Mouse (Mus musculus): Measurements from ENCODE around the gene M6pr. TPM values are rescaled to one million over a fixed set of nuclear protein-coding genes. Genes with fewer than 3 reads are reported as not detected.

Gene M6pr
- total and polyA plus RNA-seq, 3 experiments = 27.4 to 552 (median 190) TPM

DNA sequence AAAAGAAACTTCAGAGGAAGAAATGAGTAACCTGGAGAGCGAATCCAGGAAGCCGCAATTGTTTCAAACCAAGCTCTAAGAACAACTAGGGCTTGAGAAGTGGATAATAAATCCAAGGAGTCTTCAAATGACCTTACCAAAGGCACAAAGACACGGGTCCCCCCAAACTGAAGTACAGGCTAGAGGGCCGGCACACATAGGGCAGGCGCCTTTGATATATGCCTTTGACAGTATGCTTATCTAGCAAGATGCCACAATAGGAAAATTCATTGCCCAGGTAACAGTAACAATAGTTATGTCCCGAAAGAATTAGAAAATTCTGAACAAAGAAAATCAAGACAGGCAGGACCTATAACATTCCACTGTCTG lies 400 bp upstream of the M6pr start:
- DNase-seq (ENCODE audit: low spot score) = no peak
- H3K4me1 ChIP-seq (ENCODE audit: insufficient read depth, low read depth, low read length) = peaks cover 43% of the 10 kb centered on the region
- no peak for ATAC-seq (ENCODE audit: extremely low read depth, insufficient number of reproducible peaks, low FRiP score, poor library complexity, severe bottlenecking)
- peaks cover 28% of the 10 kb centered on the region for H3K36me3 ChIP-seq (replicated peaks)
- no peaks in the 10 kb centered on the region for H3K27me3 ChIP-seq (ENCODE audit: insufficient read depth, low read length)
- H3K9me3 ChIP-seq (replicated peaks) = no peaks in the 10 kb centered on the region
- H3K4me3 ChIP-seq (ENCODE audit: low read depth, low read length) = peak overlapping the region; percentile 80; the same call in 1 of the 2 replicates
- TF ChIP-seq TAL1 (conservative IDR thresholded peaks at IDR 0.05; ENCODE audit: low read depth, low read length) = no peak
- TF ChIP-seq POLR2AphosphoS5 (IDR thresholded peaks at IDR 0.05; ENCODE audit: insufficient replicate concordance, low read depth, low read length) = no peak

DNA sequence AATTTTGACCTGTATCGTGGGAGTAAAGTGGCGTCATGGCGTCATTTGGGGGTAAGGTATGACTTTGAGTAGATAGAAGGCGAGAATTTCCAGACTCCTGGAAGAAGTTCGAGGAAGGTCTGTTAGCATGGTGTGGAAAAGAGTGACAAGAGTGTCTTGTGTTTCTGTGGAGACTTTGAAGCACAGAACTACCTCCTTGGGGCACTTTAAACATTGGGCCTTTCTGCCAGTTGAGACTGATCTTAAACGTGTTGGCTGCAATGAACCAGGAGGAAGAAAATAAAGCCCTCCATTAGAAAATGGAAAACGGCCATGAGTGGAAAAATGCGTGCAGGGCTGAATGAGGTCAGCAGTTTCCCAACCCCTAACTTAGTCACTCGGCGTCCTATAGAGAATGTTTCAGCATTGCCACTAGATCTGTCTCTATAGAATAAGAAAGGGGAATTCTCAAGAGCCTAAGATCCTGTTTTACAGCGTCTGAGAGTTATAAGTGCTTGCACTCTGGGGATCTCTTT lies 983 bp downstream of the M6pr start:
- Histone ChIP-seq H3K27me3 (ENCODE audit: insufficient read depth, low read length) (no peaks in the 10 kb centered on the region), H3K4me3 (ENCODE audit: low read depth, low read length) (peak overlapping the region; percentile 80), H3K4me1 (ENCODE audit: insufficient read depth, low read depth, low read length) (peaks cover 45% of the 10 kb centered on the region), H3K9me3 (replicated peaks) (no peaks in the 10 kb centered on the region), H3K36me3 (replicated peaks) (peaks cover 42% of the 10 kb centered on the region)
- DNase-seq (ENCODE audit: low spot score) (no peak), ATAC-seq (ENCODE audit: extremely low read depth, insufficient number of reproducible peaks, low FRiP score, poor library complexity, severe bottlenecking) (no peak)
- no peak for TF ChIP-seq POLR2AphosphoS5 (IDR thresholded peaks at IDR 0.05; ENCODE audit: insufficient replicate concordance, low read depth, low read length)
- no peak for TF ChIP-seq GATA1 (IDR thresholded peaks at IDR 0.05; ENCODE audit: borderline replicate concordance, low read length)
- no peak for TF ChIP-seq CTCF (IDR thresholded peaks at IDR 0.05; ENCODE audit: low read depth, low read length)
- no peak for TF ChIP-seq TAL1 (conservative IDR thresholded peaks at IDR 0.05; ENCODE audit: low read depth, low read length)
- TF ChIP-seq GATA2 (IDR thresholded peaks at IDR 0.05; ENCODE audit: borderline replicate concordance, low read depth, low read length) = no peak

DNA sequence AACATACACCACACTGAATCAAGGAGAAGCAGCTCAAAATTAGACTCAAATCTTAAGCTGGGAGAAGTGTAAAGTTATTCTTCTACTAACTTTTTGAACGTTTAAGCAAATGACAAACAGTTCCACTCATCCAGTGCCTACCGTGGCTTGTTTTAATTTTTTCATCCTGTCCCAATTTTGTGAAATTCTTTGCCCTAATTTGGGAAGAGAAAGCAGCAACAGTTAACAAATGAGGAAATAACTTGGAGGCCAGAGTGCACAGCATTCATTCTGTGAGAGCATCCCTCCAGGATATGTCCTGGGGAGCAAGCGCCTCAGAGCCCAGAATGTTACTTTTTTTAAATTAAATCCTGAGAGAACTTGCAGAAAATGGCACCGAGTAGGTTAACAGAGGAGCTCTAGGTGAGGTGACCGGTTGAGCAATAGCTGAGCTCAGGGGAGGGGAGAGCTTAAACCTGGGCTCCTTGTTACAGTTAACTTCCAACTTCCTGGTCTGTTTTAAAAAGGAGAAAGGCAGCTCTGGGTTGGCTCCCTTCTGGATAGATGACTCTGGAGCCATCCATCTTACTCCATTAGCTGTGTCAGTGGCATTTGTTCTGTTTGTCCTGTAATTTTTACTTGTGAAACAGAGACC lies 1.8 kb downstream of the M6pr start:
- H3K36me3 ChIP-seq (replicated peaks) = peaks cover 50% of the 10 kb centered on the region
- H3K4me3 ChIP-seq (ENCODE audit: low read depth, low read length) = peak overlapping the region; percentile 80
- H3K4me1 ChIP-seq (ENCODE audit: insufficient read depth, low read depth, low read length) = peaks cover 41% of the 10 kb centered on the region
- DNase-seq (ENCODE audit: low spot score) (no peak), ATAC-seq (ENCODE audit: extremely low read depth, insufficient number of reproducible peaks, low FRiP score, poor library complexity, severe bottlenecking) (no peak)
- no peaks in the 10 kb centered on the region for H3K27me3 ChIP-seq (ENCODE audit: insufficient read depth, low read length)
- H3K9me3 ChIP-seq (replicated peaks) = no peaks in the 10 kb centered on the region
- TF ChIP-seq GATA2 (IDR thresholded peaks at IDR 0.05; ENCODE audit: borderline replicate concordance, low read depth, low read length) (no peak), GATA1 (IDR thresholded peaks at IDR 0.05; ENCODE audit: borderline replicate concordance, low read length) (no peak)

DNA sequence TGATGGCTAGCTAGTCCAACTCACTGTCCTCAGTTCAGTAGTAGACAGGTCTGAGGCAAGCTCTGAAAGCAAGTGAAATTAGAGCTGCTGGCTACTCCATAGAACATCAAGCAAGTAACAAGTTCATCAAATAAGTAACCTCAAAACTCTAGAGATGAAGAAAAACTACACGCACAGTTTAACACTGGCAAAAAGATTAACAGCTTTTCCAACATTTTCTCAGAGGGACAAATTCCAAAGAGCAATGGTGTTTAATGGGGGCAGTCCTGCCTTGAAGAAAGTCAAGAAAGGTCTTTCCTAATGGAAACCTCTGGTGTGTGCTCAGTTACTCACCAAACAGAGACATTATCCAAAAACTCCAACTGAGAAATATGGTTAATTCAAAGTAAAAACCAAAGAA lies 10.2 kb downstream of the M6pr start:
- ATAC-seq (ENCODE audit: extremely low read depth, insufficient number of reproducible peaks, low FRiP score, poor library complexity, severe bottlenecking) = no peak
- H3K36me3 ChIP-seq (replicated peaks) = peaks cover 99% of the 10 kb centered on the region
- no peak for DNase-seq (ENCODE audit: low spot score)

DNA sequence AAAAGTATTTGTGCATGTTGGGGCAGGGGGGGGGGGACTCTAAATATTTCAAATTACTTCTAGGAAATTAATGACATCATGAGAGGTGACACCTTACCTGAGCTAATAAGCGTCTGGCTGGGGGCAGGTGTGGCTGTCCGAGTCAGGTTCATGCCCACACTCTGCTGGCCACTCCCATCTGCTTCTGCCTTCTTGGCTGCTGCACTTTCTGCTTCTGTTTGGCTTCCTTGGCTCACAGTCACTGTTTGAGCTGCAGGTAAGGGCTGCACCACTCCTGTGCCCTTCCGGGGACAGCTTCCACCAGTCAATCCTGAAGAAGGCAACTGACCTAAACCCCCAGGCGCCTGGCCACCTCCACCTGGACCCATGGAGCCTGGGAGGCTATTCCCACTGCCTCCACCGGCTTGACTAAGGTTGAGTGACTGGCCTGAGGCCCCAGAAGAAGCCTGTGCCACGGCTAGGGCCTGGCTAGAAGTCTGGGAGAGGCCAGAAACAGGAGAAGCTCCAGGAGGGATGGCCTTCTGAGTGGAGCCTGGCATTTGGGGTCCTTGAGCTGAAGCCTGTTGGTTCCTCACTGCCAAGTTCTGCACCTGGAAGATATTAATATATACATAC lies 16.9 kb downstream of the M6pr start:
- Histone ChIP-seq H3K36me3 (replicated peaks) (peaks cover 83% of the 10 kb centered on the region), H3K4me3 (ENCODE audit: low read depth, low read length) (no peak overlapping the region), H3K9me3 (replicated peaks) (no peaks in the 10 kb centered on the region), H3K4me1 (ENCODE audit: insufficient read depth, low read depth, low read length) (no peaks in the 10 kb centered on the region), H3K27me3 (ENCODE audit: insufficient read depth, low read length) (no peaks in the 10 kb centered on the region)
- no peak for DNase-seq (ENCODE audit: low spot score)
- TF ChIP-seq TAL1 (conservative IDR thresholded peaks at IDR 0.05; ENCODE audit: low read depth, low read length) (no peak), POLR2AphosphoS5 (IDR thresholded peaks at IDR 0.05; ENCODE audit: insufficient replicate concordance, low read depth, low read length) (no peak), GATA2 (IDR thresholded peaks at IDR 0.05; ENCODE audit: borderline replicate concordance, low read depth, low read length) (no peak), CTCF (IDR thresholded peaks at IDR 0.05; ENCODE audit: low read depth, low read length) (no peak), GATA1 (IDR thresholded peaks at IDR 0.05; ENCODE audit: borderline replicate concordance, low read length) (no peak)
- ATAC-seq (ENCODE audit: extremely low read depth, insufficient number of reproducible peaks, low FRiP score, poor library complexity, severe bottlenecking) = no peak

More for the DNA sequence above, 10.2 kb downstream of the M6pr start:
- Histone ChIP-seq H3K9me3 (replicated peaks) (no peaks in the 10 kb centered on the region), H3K27me3 (ENCODE audit: insufficient read depth, low read length) (no peaks in the 10 kb centered on the region), H3K4me1 (ENCODE audit: insufficient read depth, low read depth, low read length) (peaks cover 9% of the 10 kb centered on the region), H3K4me3 (ENCODE audit: low read depth, low read length) (no peak overlapping the region)
- TF ChIP-seq CTCF (IDR thresholded peaks at IDR 0.05; ENCODE audit: low read depth, low read length) (no peak), GATA2 (IDR thresholded peaks at IDR 0.05; ENCODE audit: borderline replicate concordance, low read depth, low read length) (no peak), TAL1 (conservative IDR thresholded peaks at IDR 0.05; ENCODE audit: low read depth, low read length) (no peak), POLR2AphosphoS5 (IDR thresholded peaks at IDR 0.05; ENCODE audit: insufficient replicate concordance, low read depth, low read length) (no peak; the same call in 1 of the 2 replicates), GATA1 (IDR thresholded peaks at IDR 0.05; ENCODE audit: borderline replicate concordance, low read length) (no peak)

DNA sequence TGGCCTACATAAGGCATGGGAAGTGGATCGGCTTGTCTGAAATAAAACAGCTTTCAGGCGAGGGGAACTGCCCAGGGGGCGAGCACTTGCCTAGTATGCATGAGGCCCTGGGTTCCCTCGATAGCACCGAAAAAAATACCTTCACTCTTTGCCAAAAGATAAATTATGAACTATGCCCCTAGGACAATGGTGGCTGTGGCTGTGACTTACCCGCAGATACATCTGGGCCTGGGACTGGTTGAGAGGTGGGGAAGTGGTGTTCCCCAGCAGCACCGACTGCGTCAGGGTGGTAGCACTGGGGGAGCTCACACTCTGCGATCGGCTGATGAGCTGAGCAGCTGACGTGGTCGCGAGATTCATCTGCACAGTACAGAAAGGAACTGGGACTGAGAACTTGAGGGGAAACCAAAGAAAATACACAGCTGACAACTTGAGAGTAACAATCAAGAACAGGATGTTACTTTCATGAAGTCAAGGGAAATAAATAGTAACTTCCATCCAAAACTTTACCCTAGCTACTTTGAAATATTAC lies 24.6 kb downstream of the M6pr start:
- Histone ChIP-seq H3K27me3 (ENCODE audit: insufficient read depth, low read length) (no peaks in the 10 kb centered on the region), H3K4me3 (ENCODE audit: low read depth, low read length) (no peak overlapping the region), H3K36me3 (replicated peaks) (peaks cover 75% of the 10 kb centered on the region), H3K4me1 (ENCODE audit: insufficient read depth, low read depth, low read length) (peaks cover 3% of the 10 kb centered on the region), H3K9me3 (replicated peaks) (no peaks in the 10 kb centered on the region)
- ATAC-seq (ENCODE audit: extremely low read depth, insufficient number of reproducible peaks, low FRiP score, poor library complexity, severe bottlenecking) (no peak), DNase-seq (ENCODE audit: low spot score) (no peak)
- TF ChIP-seq POLR2AphosphoS5 (IDR thresholded peaks at IDR 0.05; ENCODE audit: insufficient replicate concordance, low read depth, low read length) (no peak), TAL1 (conservative IDR thresholded peaks at IDR 0.05; ENCODE audit: low read depth, low read length) (no peak), CTCF (IDR thresholded peaks at IDR 0.05; ENCODE audit: low read depth, low read length) (no peak), GATA2 (IDR thresholded peaks at IDR 0.05; ENCODE audit: borderline replicate concordance, low read depth, low read length) (no peak), GATA1 (IDR thresholded peaks at IDR 0.05; ENCODE audit: borderline replicate concordance, low read length) (no peak)

All from G1E (cell line).